Mouse (Mus musculus): ENCODE data around the gene Dmrta2. TPM values are rescaled to one million over a fixed set of nuclear protein-coding genes. Genes with fewer than 3 reads are reported as not detected.

Dmrta2 gene
- under 1 TPM; 0.01 to 0.06 TPM for polyA plus RNA-seq (2012; fragmentation: generic; extraction: Trizol)

DNA sequence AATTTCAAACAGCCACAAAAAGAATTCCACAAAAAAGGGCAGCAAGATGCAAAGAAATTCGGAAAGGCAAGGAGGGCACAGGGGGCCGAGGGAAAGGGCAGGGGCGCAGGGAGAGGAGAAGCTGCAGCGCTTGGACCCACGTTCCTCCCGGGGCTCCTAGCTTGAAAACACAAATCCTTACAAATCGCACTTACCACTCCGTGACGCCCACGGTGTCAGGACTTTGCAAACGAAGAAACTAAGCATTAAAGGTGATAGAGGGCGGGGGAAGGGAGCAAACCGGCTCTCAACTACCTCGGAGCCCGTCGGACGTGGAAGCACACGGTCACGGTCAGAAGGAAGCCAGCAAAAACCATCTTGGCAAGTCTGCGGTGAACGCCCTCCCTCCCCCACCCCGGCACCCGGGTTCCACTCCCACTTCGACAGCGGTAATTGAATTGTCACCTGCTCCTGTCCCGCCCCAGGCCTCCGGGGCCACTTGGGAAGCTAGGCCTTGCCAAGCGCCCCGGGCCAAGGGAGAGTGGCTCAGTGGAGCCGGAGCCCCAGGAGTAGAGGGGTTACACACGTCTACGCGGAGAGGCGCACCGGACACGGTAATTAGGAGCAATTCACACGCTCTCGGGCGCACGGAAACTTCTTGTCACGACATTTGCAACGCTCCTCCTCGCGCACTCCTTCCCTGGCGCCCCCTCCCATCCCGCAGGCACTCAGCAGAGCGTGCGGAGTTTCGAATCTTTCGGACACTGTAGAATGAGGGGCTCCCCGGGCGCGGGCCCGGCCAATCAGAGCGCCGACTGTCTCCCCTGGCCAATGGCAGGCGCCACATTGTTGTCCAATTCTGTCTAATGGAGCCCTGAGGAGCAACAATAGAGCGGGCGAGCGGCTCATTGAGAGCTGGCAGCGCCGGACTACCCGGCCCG, at the start of gene Dmrta2:
Gene Dmrta2 (plus strand): TSS at position 906 of the 920 bp plus-strand sequence.

Measured in C3H10T1/2 (cell line).